Mouse (Mus musculus): ENCODE results near the gene Anxa9. TPM values are rescaled to one million over a fixed set of nuclear protein-coding genes. Genes with fewer than 3 reads are reported as not detected.
A peak's percentile ranks its signal among the peaks of the same experiment; 100 is the strongest.
"Not testable (repeated sequence)": the region's sequence is repeated elsewhere in the genome, so short reads cannot be mapped to it uniquely, and the experiment has no call there.

Gene Anxa9
- polyA plus RNA-seq (2014; fragmentation: Nextera tagmentation; extraction: Ambion mirVana) = 1.3 and 1.5 TPM in 2 replicates

- DNase-seq (ENCODE audit: low spot score) (no peak), ATAC-seq (replicated peaks; ENCODE audit: low FRiP score) (no peak)
- WGBS = 76% methylated on average over 7 of the region's 7 CpGs
- no peaks in the 10 kb centered on the region for H3K9me3 ChIP-seq (ENCODE audit: control insufficient read depth, low read length)
- H3K27me3 ChIP-seq (ENCODE audit: control insufficient read depth, insufficient read depth, low read length) = no peaks in the 10 kb centered on the region
- no peaks in the 10 kb centered on the region for H3K36me3 ChIP-seq (ENCODE audit: control insufficient read depth, insufficient read depth, low read length)
- H3K4me3 ChIP-seq (ENCODE audit: low read depth, low read length) = no peak within 1 kb of the TSS
- H3K4me1 ChIP-seq (replicated peaks; ENCODE audit: control insufficient read depth, insufficient read depth, low read length) = no peaks in the 10 kb centered on the region
- no peak within 1 kb of the TSS for H3K9ac ChIP-seq (ENCODE audit: low read length)
- H3K4me2 ChIP-seq (ENCODE audit: low read depth, low read length, severe bottlenecking) = no peak within 1 kb of the TSS
- no peak within 1 kb of the TSS for H3K27ac ChIP-seq (ENCODE audit: low read depth, low read length)
Measured at GRCm38 (mm10) chr3:95307100-95307499, at the start of gene Anxa9. Gene Anxa9 (minus strand): TSS chr3:95307176.

- not testable (repeated sequence) for ATAC-seq (replicated peaks; ENCODE audit: low FRiP score); DNase-seq (ENCODE audit: low spot score)
Measured at GRCm38 (mm10) chr3:95355911-95356544, 49.1 kb upstream of the Anxa9 start.

GRCm38 (mm10) chr3:95349491-95349890 is 42.5 kb upstream of the Anxa9 start:
- no peak overlapping the region for H3K4me2 ChIP-seq (ENCODE audit: low read depth, low read length, severe bottlenecking)
- H3K4me1 ChIP-seq (replicated peaks; ENCODE audit: control insufficient read depth, insufficient read depth, low read length) = no peaks in the 10 kb centered on the region
- H3K36me3 ChIP-seq (ENCODE audit: control insufficient read depth, insufficient read depth, low read length) = peaks cover 18% of the 10 kb centered on the region
- H3K9ac ChIP-seq (ENCODE audit: low read length) = no peak overlapping the region
- DNase-seq (ENCODE audit: low spot score) (no peak), ATAC-seq (replicated peaks; ENCODE audit: low FRiP score) (no peak)
- H3K4me3 ChIP-seq (ENCODE audit: low read depth, low read length) = no peak overlapping the region
- H3K27me3 ChIP-seq (ENCODE audit: control insufficient read depth, insufficient read depth, low read length) = no peaks in the 10 kb centered on the region
- no peak overlapping the region for H3K27ac ChIP-seq (ENCODE audit: low read depth, low read length)
- no peaks in the 10 kb centered on the region for H3K9me3 ChIP-seq (ENCODE audit: control insufficient read depth, low read length)

More at GRCm38 (mm10) chr3:95355911-95356544, 49.1 kb upstream of the Anxa9 start:
- not testable (repeated sequence) for H3K9ac ChIP-seq (ENCODE audit: low read length); H3K27ac ChIP-seq (ENCODE audit: low read depth, low read length); H3K36me3 ChIP-seq (ENCODE audit: control insufficient read depth, insufficient read depth, low read length); H3K27me3 ChIP-seq (ENCODE audit: control insufficient read depth, insufficient read depth, low read length); H3K9me3 ChIP-seq (ENCODE audit: control insufficient read depth, low read length); H3K4me1 ChIP-seq (replicated peaks; ENCODE audit: control insufficient read depth, insufficient read depth, low read length)
- 34% methylated on average over 8 of the region's 19 CpGs for WGBS
- H3K4me3 ChIP-seq (ENCODE audit: low read depth, low read length) = peak overlapping the region; percentile 51
- peak overlapping the region; percentile 45; the same call in 1 of the 2 replicates for H3K4me2 ChIP-seq (ENCODE audit: low read depth, low read length, severe bottlenecking)

GRCm38 (mm10) chr3:95348343-95348742 is 41.4 kb upstream of the Anxa9 start:
- not testable (repeated sequence) for H3K4me1 ChIP-seq (replicated peaks; ENCODE audit: control insufficient read depth, insufficient read depth, low read length); DNase-seq (ENCODE audit: low spot score); H3K27ac ChIP-seq (ENCODE audit: low read depth, low read length); H3K9ac ChIP-seq (ENCODE audit: low read length); H3K4me2 ChIP-seq (ENCODE audit: low read depth, low read length, severe bottlenecking); H3K9me3 ChIP-seq (ENCODE audit: control insufficient read depth, low read length); ATAC-seq (replicated peaks; ENCODE audit: low FRiP score); H3K27me3 ChIP-seq (ENCODE audit: control insufficient read depth, insufficient read depth, low read length); H3K4me3 ChIP-seq (ENCODE audit: low read depth, low read length)
- 100% methylated on average over 4 of the region's 5 CpGs for WGBS
- H3K36me3 ChIP-seq (ENCODE audit: control insufficient read depth, insufficient read depth, low read length) = peaks cover 14% of the 10 kb centered on the region

- Histone ChIP-seq H3K4me2 (ENCODE audit: low read depth, low read length, severe bottlenecking) (no peak overlapping the region), H3K9me3 (ENCODE audit: control insufficient read depth, low read length) (no peaks in the 10 kb centered on the region), H3K4me3 (ENCODE audit: low read depth, low read length) (no peak overlapping the region), H3K27me3 (ENCODE audit: control insufficient read depth, insufficient read depth, low read length) (no peaks in the 10 kb centered on the region), H3K4me1 (replicated peaks; ENCODE audit: control insufficient read depth, insufficient read depth, low read length) (no peaks in the 10 kb centered on the region), H3K9ac (ENCODE audit: low read length) (no peak overlapping the region), H3K36me3 (ENCODE audit: control insufficient read depth, insufficient read depth, low read length) (peaks cover 16% of the 10 kb centered on the region), H3K27ac (ENCODE audit: low read depth, low read length) (no peak overlapping the region)
- DNase-seq (ENCODE audit: low spot score) (no peak), ATAC-seq (replicated peaks; ENCODE audit: low FRiP score) (no peak)
- 95% methylated on average over 7 of the region's 7 CpGs for WGBS
Measured at GRCm38 (mm10) chr3:95346454-95346853, 39.5 kb upstream of the Anxa9 start.

GRCm38 (mm10) chr3:95343356-95344000 is 36.5 kb upstream of the Anxa9 start:
- H3K36me3 ChIP-seq (ENCODE audit: control insufficient read depth, insufficient read depth, low read length) = peaks cover 27% of the 10 kb centered on the region
- not testable (repeated sequence) for H3K9me3 ChIP-seq (ENCODE audit: control insufficient read depth, low read length); ATAC-seq (replicated peaks; ENCODE audit: low FRiP score); H3K9ac ChIP-seq (ENCODE audit: low read length); H3K4me1 ChIP-seq (replicated peaks; ENCODE audit: control insufficient read depth, insufficient read depth, low read length); H3K4me3 ChIP-seq (ENCODE audit: low read depth, low read length); H3K27ac ChIP-seq (ENCODE audit: low read depth, low read length); H3K27me3 ChIP-seq (ENCODE audit: control insufficient read depth, insufficient read depth, low read length); DNase-seq (ENCODE audit: low spot score); H3K4me2 ChIP-seq (ENCODE audit: low read depth, low read length, severe bottlenecking)
- 94% methylated on average over 9 of the region's 9 CpGs for WGBS

GRCm38 (mm10) chr3:95338251-95338650 is 31.3 kb upstream of the Anxa9 start:
- peaks cover 37% of the 10 kb centered on the region; the same call in 1 of the 2 replicates for H3K36me3 ChIP-seq (ENCODE audit: control insufficient read depth, insufficient read depth, low read length)
- no peak for DNase-seq (ENCODE audit: low spot score)
- no peak for ATAC-seq (replicated peaks; ENCODE audit: low FRiP score)

GRCm38 (mm10) chr3:95337345-95337744 is 30.4 kb upstream of the Anxa9 start:
- Histone ChIP-seq H3K4me1 (replicated peaks; ENCODE audit: control insufficient read depth, insufficient read depth, low read length) (no peaks in the 10 kb centered on the region), H3K9ac (ENCODE audit: low read length) (no peak overlapping the region), H3K27me3 (ENCODE audit: control insufficient read depth, insufficient read depth, low read length) (no peaks in the 10 kb centered on the region), H3K9me3 (ENCODE audit: control insufficient read depth, low read length) (no peaks in the 10 kb centered on the region), H3K27ac (ENCODE audit: low read depth, low read length) (no peak overlapping the region), H3K4me3 (ENCODE audit: low read depth, low read length) (no peak overlapping the region), H3K4me2 (ENCODE audit: low read depth, low read length, severe bottlenecking) (no peak overlapping the region), H3K36me3 (ENCODE audit: control insufficient read depth, insufficient read depth, low read length) (peaks cover 36% of the 10 kb centered on the region)
- ATAC-seq (replicated peaks; ENCODE audit: low FRiP score) = no peak
- 97% methylated on average over 4 of the region's 4 CpGs for WGBS
- no peak for DNase-seq (ENCODE audit: low spot score)

More at GRCm38 (mm10) chr3:95338251-95338650, 31.3 kb upstream of the Anxa9 start:
- no peaks in the 10 kb centered on the region for H3K27me3 ChIP-seq (ENCODE audit: control insufficient read depth, insufficient read depth, low read length)
- no peak overlapping the region for H3K9ac ChIP-seq (ENCODE audit: low read length)
- no peaks in the 10 kb centered on the region for H3K9me3 ChIP-seq (ENCODE audit: control insufficient read depth, low read length)
- WGBS = 91% methylated on average over 4 of the region's 4 CpGs
- no peak overlapping the region for H3K4me2 ChIP-seq (ENCODE audit: low read depth, low read length, severe bottlenecking)
- H3K4me1 ChIP-seq (replicated peaks; ENCODE audit: control insufficient read depth, insufficient read depth, low read length) = no peaks in the 10 kb centered on the region
- H3K27ac ChIP-seq (ENCODE audit: low read depth, low read length) = no peak overlapping the region
- H3K4me3 ChIP-seq (ENCODE audit: low read depth, low read length) = no peak overlapping the region

- no peak for ATAC-seq (replicated peaks; ENCODE audit: low FRiP score)
Measured at GRCm38 (mm10) chr3:95331528-95331927, 24.6 kb upstream of the Anxa9 start.

More at GRCm38 (mm10) chr3:95331528-95331927, 24.6 kb upstream of the Anxa9 start:
- Histone ChIP-seq H3K9ac (ENCODE audit: low read length) (no peak overlapping the region), H3K36me3 (ENCODE audit: control insufficient read depth, insufficient read depth, low read length) (peaks cover 15% of the 10 kb centered on the region), H3K4me3 (ENCODE audit: low read depth, low read length) (no peak overlapping the region), H3K9me3 (ENCODE audit: control insufficient read depth, low read length) (no peaks in the 10 kb centered on the region), H3K4me2 (ENCODE audit: low read depth, low read length, severe bottlenecking) (no peak overlapping the region), H3K27me3 (ENCODE audit: control insufficient read depth, insufficient read depth, low read length) (no peaks in the 10 kb centered on the region), H3K27ac (ENCODE audit: low read depth, low read length) (no peak overlapping the region), H3K4me1 (replicated peaks; ENCODE audit: control insufficient read depth, insufficient read depth, low read length) (no peaks in the 10 kb centered on the region)
- 67% methylated on average over 1 of the region's 1 CpGs for WGBS
- DNase-seq (ENCODE audit: low spot score) = no peak
